Mouse (Mus musculus): Measurements from ENCODE around the gene Hoxc9. TPM values are rescaled to one million over a fixed set of nuclear protein-coding genes. Genes with fewer than 3 reads are reported as not detected.

Gene Hoxc9
- total RNA-seq, 1 experiment, result 0.54 TPM

- Histone ChIP-seq H3K36me3 (ENCODE audit: control insufficient read depth, insufficient read depth, low read length, poor library complexity, severe bottlenecking) (no peaks in the 10 kb centered on the region), H3K4me1 (ENCODE audit: control insufficient read depth in 2 of 2, insufficient read depth in 2 of 2, low read length in 2 of 2, poor library complexity in 1 of 2) (peaks cover 0 to 8% of the 10 kb centered on the region in 2 experiments; a peak in 1 of 4 replicates), H3K4me3 (ENCODE audit: insufficient read depth in 1 of 2, low read depth in 1 of 2, low read length in 2 of 2, poor library complexity in 1 of 2, severe bottlenecking in 1 of 2) (no peak overlapping the region), H3K9ac (ENCODE audit: insufficient read depth, low read depth, low read length, poor library complexity, severe bottlenecking) (no peak overlapping the region), H3K9me3 (ENCODE audit: control insufficient read depth, insufficient read depth, low read depth, low read length) (no peaks in the 10 kb centered on the region), H3K27ac (ENCODE audit: insufficient read depth, low read depth, low read length, poor library complexity, severe bottlenecking) (no peak overlapping the region)
- TF ChIP-seq CHD2 (IDR thresholded peaks at IDR 0.05; ENCODE audit: low read depth, low read length) (no peak), ZNF384 (IDR thresholded peaks at IDR 0.05; ENCODE audit: low read depth, low read length) (no peak), HCFC1 (IDR thresholded peaks at IDR 0.05; ENCODE audit: borderline replicate concordance, insufficient read depth, low read length) (no peak)
- in situ Hi-C loops (cut with MboI; ENCODE audit: low sequenced_read_pairs in 2 of 2, unreplicated experiment in 2 of 2), result no loop called here
- DNase-seq (ENCODE audit: low read depth, low spot score), result no peak
Observed at GRCm38 (mm10) chr15:102972254-102972653, 4.0 kb upstream of the Hoxc9 start.

- DNase-seq (ENCODE audit: low read depth, low spot score), result no peak
- no peaks in the 10 kb centered on the region for H3K36me3 ChIP-seq (ENCODE audit: control insufficient read depth, insufficient read depth, low read length, poor library complexity, severe bottlenecking)
- peaks cover 0 to 6% of the 10 kb centered on the region in 2 experiments; a peak in 1 of 4 replicates for H3K4me1 ChIP-seq (ENCODE audit: control insufficient read depth in 2 of 2, insufficient read depth in 2 of 2, low read length in 2 of 2, poor library complexity in 1 of 2)
- no peak overlapping the region for H3K27ac ChIP-seq (ENCODE audit: insufficient read depth, low read depth, low read length, poor library complexity, severe bottlenecking)
- H3K9me3 ChIP-seq (ENCODE audit: control insufficient read depth, insufficient read depth, low read depth, low read length), result no peaks in the 10 kb centered on the region
- in situ Hi-C loops (cut with MboI; ENCODE audit: low sequenced_read_pairs in 2 of 2, unreplicated experiment in 2 of 2), result no loop called here
- TF ChIP-seq MAFK (IDR thresholded peaks at IDR 0.05; ENCODE audit: insufficient read depth, low read depth, low read length) (no peak), ZNF384 (IDR thresholded peaks at IDR 0.05; ENCODE audit: low read depth, low read length) (no peak), ZC3H11A (IDR thresholded peaks at IDR 0.05; ENCODE audit: borderline replicate concordance, low read depth, low read length) (no peak)
- H3K4me3 ChIP-seq (ENCODE audit: insufficient read depth in 1 of 2, low read depth in 1 of 2, low read length in 2 of 2, poor library complexity in 1 of 2, severe bottlenecking in 1 of 2), result no peak overlapping the region
- no peak overlapping the region for H3K9ac ChIP-seq (ENCODE audit: insufficient read depth, low read depth, low read length, poor library complexity, severe bottlenecking)
Observed at GRCm38 (mm10) chr15:102972753-102973152, 3.5 kb upstream of the Hoxc9 start.

- DNase-seq (ENCODE audit: low read depth, low spot score), result no peak
- no peak for TF ChIP-seq CHD2 (IDR thresholded peaks at IDR 0.05; ENCODE audit: low read depth, low read length)
- no peak for TF ChIP-seq ZNF384 (IDR thresholded peaks at IDR 0.05; ENCODE audit: low read depth, low read length)
Observed at GRCm38 (mm10) chr15:102975034-102975433, 1.2 kb upstream of the Hoxc9 start.

GRCm38 (mm10) chr15:102975688-102976111 is 539 bp upstream of the Hoxc9 start:
- Histone ChIP-seq H3K36me3 (ENCODE audit: control insufficient read depth, insufficient read depth, low read length, poor library complexity, severe bottlenecking) (no peaks in the 10 kb centered on the region), H3K9me3 (ENCODE audit: control insufficient read depth, insufficient read depth, low read depth, low read length) (no peaks in the 10 kb centered on the region), H3K27ac (ENCODE audit: insufficient read depth, low read depth, low read length, poor library complexity, severe bottlenecking) (no peak overlapping the region), H3K9ac (ENCODE audit: insufficient read depth, low read depth, low read length, poor library complexity, severe bottlenecking) (no peak overlapping the region), H3K4me3 (ENCODE audit: insufficient read depth in 1 of 2, low read depth in 1 of 2, low read length in 2 of 2, poor library complexity in 1 of 2, severe bottlenecking in 1 of 2) (peak overlapping the region in 1 of 2 experiments; percentile 20; a peak in 1 of 4 replicates), H3K4me1 (ENCODE audit: control insufficient read depth in 2 of 2, insufficient read depth in 2 of 2, low read length in 2 of 2, poor library complexity in 1 of 2) (peaks cover 0 to 6% of the 10 kb centered on the region in 2 experiments; a peak in 1 of 4 replicates)
- no peak for DNase-seq (ENCODE audit: low read depth, low spot score)
- in situ Hi-C loops (cut with MboI; ENCODE audit: low sequenced_read_pairs in 2 of 2, unreplicated experiment in 2 of 2), result loop anchor here in 1 of 2 experiments (25.0 kb wide), 1 partner anchor 337 kb away; the partner anchor contains the start of gene Gpr84
- TF ChIP-seq MAFK (IDR thresholded peaks at IDR 0.05; ENCODE audit: insufficient read depth, low read depth, low read length) (no peak), CHD2 (IDR thresholded peaks at IDR 0.05; ENCODE audit: low read depth, low read length) (no peak), ZNF384 (IDR thresholded peaks at IDR 0.05; ENCODE audit: low read depth, low read length) (no peak), HCFC1 (IDR thresholded peaks at IDR 0.05; ENCODE audit: borderline replicate concordance, insufficient read depth, low read length) (no peak), ZC3H11A (IDR thresholded peaks at IDR 0.05; ENCODE audit: borderline replicate concordance, low read depth, low read length) (no peak)

More at GRCm38 (mm10) chr15:102975034-102975433, 1.2 kb upstream of the Hoxc9 start:
- Histone ChIP-seq H3K27ac (ENCODE audit: insufficient read depth, low read depth, low read length, poor library complexity, severe bottlenecking) (no peak overlapping the region), H3K4me1 (ENCODE audit: control insufficient read depth in 2 of 2, insufficient read depth in 2 of 2, low read length in 2 of 2, poor library complexity in 1 of 2) (peaks cover 0 to 6% of the 10 kb centered on the region in 2 experiments; a peak in 1 of 4 replicates), H3K4me3 (ENCODE audit: insufficient read depth in 1 of 2, low read depth in 1 of 2, low read length in 2 of 2, poor library complexity in 1 of 2, severe bottlenecking in 1 of 2) (no peak overlapping the region), H3K9ac (ENCODE audit: insufficient read depth, low read depth, low read length, poor library complexity, severe bottlenecking) (no peak overlapping the region), H3K9me3 (ENCODE audit: control insufficient read depth, insufficient read depth, low read depth, low read length) (no peaks in the 10 kb centered on the region), H3K36me3 (ENCODE audit: control insufficient read depth, insufficient read depth, low read length, poor library complexity, severe bottlenecking) (no peaks in the 10 kb centered on the region)
- in situ Hi-C loops (cut with MboI; ENCODE audit: low sequenced_read_pairs in 2 of 2, unreplicated experiment in 2 of 2), result loop anchor here in 1 of 2 experiments (25.0 kb wide), 1 partner anchor 337 kb away; the partner anchor contains the start of gene Gpr84

All from ES-E14 (cell line).